Mouse (Mus musculus) ES-E14 (cell line): ENCODE data around the gene Spata31d1b.

Source experiments
- HCFC1 ChIP-seq: IDR thresholded peaks from 2 replicates; pipeline ENCODE4 v1.6.1; 2012; ENCODE audit warnings: low read length, inconsistent platforms, borderline replicate concordance; ENCODE audit not compliant: insufficient read depth
- ZC3H11A ChIP-seq: IDR thresholded peaks from 2 replicates; pipeline ENCODE4 v1.6.1; 2012; ENCODE audit warnings: low read depth, mild to moderate bottlenecking, inconsistent platforms, low read length, borderline replicate concordance

DNA sequence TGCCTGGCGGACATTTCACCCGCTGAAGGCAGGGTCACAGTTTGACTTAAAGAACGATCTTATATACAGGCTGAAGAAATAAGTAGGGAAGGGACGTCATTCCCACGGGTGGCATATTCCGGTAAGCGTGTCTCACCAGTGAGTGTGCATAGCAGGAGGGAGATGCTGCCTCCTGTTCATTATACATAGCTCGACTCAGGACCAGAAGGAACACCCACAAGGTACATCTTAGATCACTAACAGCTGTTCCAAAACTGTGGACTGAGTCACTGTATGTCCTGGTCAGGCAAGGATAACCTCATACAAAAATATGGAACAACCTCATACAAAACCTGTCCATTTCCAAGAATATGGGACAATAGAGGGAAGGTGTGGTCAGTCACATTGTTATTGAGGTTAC is 13.0 kb upstream of the Spata31d1b start:
- no peak for TF ChIP-seq ZC3H11A
- TF ChIP-seq HCFC1: no peak
